Mouse (Mus musculus): Measurements from ENCODE around the gene C2cd4c. TPM values are rescaled to one million over a fixed set of nuclear protein-coding genes. Genes with fewer than 3 reads are reported as not detected.

The C2cd4c gene
- polyA plus RNA-seq, 1 experiment from 2014 or later: 0.11 TPM

GRCm38 (mm10) chr10:79584426-79584825 is 29.4 kb downstream of the C2cd4c start:
- no peaks in the 10 kb centered on the region for H3K4me1 ChIP-seq
- 85% methylated on average over 9 of the region's 9 CpGs for WGBS
- H3K9me3 ChIP-seq (replicated peaks): no peaks in the 10 kb centered on the region
- H3K4me3 ChIP-seq: no peak overlapping the region
- H3K27me3 ChIP-seq (ENCODE audit: low read depth, poor library complexity, severe bottlenecking): no peaks in the 10 kb centered on the region
- DNase-seq (ENCODE audit: low spot score): no peak
- no peaks in the 10 kb centered on the region for H3K36me3 ChIP-seq
- H3K27ac ChIP-seq (replicated peaks): no peak overlapping the region

GRCm38 (mm10) chr10:79584021-79584420 is 29.8 kb downstream of the C2cd4c start:
- no peaks in the 10 kb centered on the region for H3K4me1 ChIP-seq
- H3K27ac ChIP-seq (replicated peaks): no peak overlapping the region
- no peak overlapping the region for H3K4me3 ChIP-seq
- H3K9me3 ChIP-seq (replicated peaks): no peaks in the 10 kb centered on the region
- WGBS: 80% methylated on average over 7 of the region's 7 CpGs
- H3K27me3 ChIP-seq (ENCODE audit: low read depth, poor library complexity, severe bottlenecking): no peaks in the 10 kb centered on the region
- no peak for DNase-seq (ENCODE audit: low spot score)
- H3K36me3 ChIP-seq: no peaks in the 10 kb centered on the region

- Histone ChIP-seq H3K27ac (replicated peaks) (no peak overlapping the region), H3K4me1 (no peaks in the 10 kb centered on the region), H3K4me3 (no peak overlapping the region), H3K36me3 (no peaks in the 10 kb centered on the region), H3K27me3 (ENCODE audit: low read depth, poor library complexity, severe bottlenecking) (no peaks in the 10 kb centered on the region), H3K9me3 (replicated peaks) (no peaks in the 10 kb centered on the region)
- DNase-seq (ENCODE audit: low spot score): no peak
- 91% methylated on average over 8 of the region's 8 CpGs for WGBS
Observed at GRCm38 (mm10) chr10:79581501-79581900, 32.3 kb downstream of the C2cd4c start.

GRCm38 (mm10) chr10:79580811-79581210 is 33.0 kb downstream of the C2cd4c start:
- Histone ChIP-seq H3K27me3 (ENCODE audit: low read depth, poor library complexity, severe bottlenecking) (no peaks in the 10 kb centered on the region), H3K4me3 (no peak overlapping the region)
- peak; percentile 59 for DNase-seq (ENCODE audit: low spot score)

GRCm38 (mm10) chr10:79580356-79580755 is 33.5 kb downstream of the C2cd4c start:
- no peaks in the 10 kb centered on the region for H3K4me1 ChIP-seq
- H3K27ac ChIP-seq (replicated peaks): no peak overlapping the region
- H3K9me3 ChIP-seq (replicated peaks): no peaks in the 10 kb centered on the region
- H3K27me3 ChIP-seq (ENCODE audit: low read depth, poor library complexity, severe bottlenecking): no peaks in the 10 kb centered on the region
- 74% methylated on average over 7 of the region's 7 CpGs for WGBS
- DNase-seq (ENCODE audit: low spot score): no peak
- H3K36me3 ChIP-seq: no peaks in the 10 kb centered on the region
- no peak overlapping the region for H3K4me3 ChIP-seq

More at GRCm38 (mm10) chr10:79580811-79581210, 33.0 kb downstream of the C2cd4c start:
- H3K4me1 ChIP-seq: no peaks in the 10 kb centered on the region
- 34% methylated on average over 6 of the region's 6 CpGs for WGBS
- no peak overlapping the region for H3K27ac ChIP-seq (replicated peaks)
- H3K9me3 ChIP-seq (replicated peaks): no peaks in the 10 kb centered on the region
- no peaks in the 10 kb centered on the region for H3K36me3 ChIP-seq

- DNase-seq (ENCODE audit: low spot score): no peak
- H3K27ac ChIP-seq (replicated peaks): no peak overlapping the region
- H3K9me3 ChIP-seq (replicated peaks): no peaks in the 10 kb centered on the region
- no peaks in the 10 kb centered on the region for H3K27me3 ChIP-seq (ENCODE audit: low read depth, poor library complexity, severe bottlenecking)
- H3K36me3 ChIP-seq: no peaks in the 10 kb centered on the region
- WGBS: 84% methylated on average over 12 of the region's 12 CpGs
- no peaks in the 10 kb centered on the region for H3K4me1 ChIP-seq
- no peak overlapping the region for H3K4me3 ChIP-seq
Observed at GRCm38 (mm10) chr10:79579781-79580180, 34.0 kb downstream of the C2cd4c start.

- Histone ChIP-seq H3K36me3 (no peaks in the 10 kb centered on the region), H3K27ac (replicated peaks) (no peak overlapping the region), H3K27me3 (ENCODE audit: low read depth, poor library complexity, severe bottlenecking) (no peaks in the 10 kb centered on the region), H3K4me3 (no peak overlapping the region), H3K9me3 (replicated peaks) (no peaks in the 10 kb centered on the region), H3K4me1 (no peaks in the 10 kb centered on the region)
- DNase-seq (ENCODE audit: low spot score): no peak
- WGBS: 84% methylated on average over 7 of the region's 7 CpGs
Observed at GRCm38 (mm10) chr10:79578891-79579290, 34.9 kb downstream of the C2cd4c start.

- Histone ChIP-seq H3K4me1 (no peaks in the 10 kb centered on the region), H3K36me3 (no peaks in the 10 kb centered on the region), H3K27ac (replicated peaks) (no peak overlapping the region), H3K4me3 (no peak overlapping the region), H3K27me3 (ENCODE audit: low read depth, poor library complexity, severe bottlenecking) (no peaks in the 10 kb centered on the region), H3K9me3 (replicated peaks) (no peaks in the 10 kb centered on the region)
- WGBS: 78% methylated on average over 9 of the region's 9 CpGs
- no peak for DNase-seq (ENCODE audit: low spot score)
Observed at GRCm38 (mm10) chr10:79578276-79578675, 35.5 kb downstream of the C2cd4c start.

- H3K9me3 ChIP-seq (replicated peaks): no peaks in the 10 kb centered on the region
- no peaks in the 10 kb centered on the region for H3K36me3 ChIP-seq
- DNase-seq (ENCODE audit: low spot score): no peak
- no peak overlapping the region for H3K4me3 ChIP-seq
- H3K4me1 ChIP-seq: no peaks in the 10 kb centered on the region
- no peaks in the 10 kb centered on the region for H3K27me3 ChIP-seq (ENCODE audit: low read depth, poor library complexity, severe bottlenecking)
- WGBS: 71% methylated on average over 4 of the region's 4 CpGs
- H3K27ac ChIP-seq (replicated peaks): no peak overlapping the region
Observed at GRCm38 (mm10) chr10:79577376-79577775, 36.4 kb downstream of the C2cd4c start.

- Histone ChIP-seq H3K4me1 (no peaks in the 10 kb centered on the region), H3K27ac (replicated peaks) (no peak overlapping the region), H3K9me3 (replicated peaks) (no peaks in the 10 kb centered on the region), H3K36me3 (no peaks in the 10 kb centered on the region), H3K27me3 (ENCODE audit: low read depth, poor library complexity, severe bottlenecking) (no peaks in the 10 kb centered on the region), H3K4me3 (no peak overlapping the region)
- no peak for DNase-seq (ENCODE audit: low spot score)
- WGBS: 80% methylated on average over 6 of the region's 6 CpGs
Observed at GRCm38 (mm10) chr10:79575754-79576153, 38.1 kb downstream of the C2cd4c start.

- Histone ChIP-seq H3K36me3 (no peaks in the 10 kb centered on the region), H3K27me3 (ENCODE audit: low read depth, poor library complexity, severe bottlenecking) (no peaks in the 10 kb centered on the region), H3K4me1 (no peaks in the 10 kb centered on the region), H3K9me3 (replicated peaks) (no peaks in the 10 kb centered on the region), H3K4me3 (no peak overlapping the region), H3K27ac (replicated peaks) (no peak overlapping the region)
- WGBS: 90% methylated on average over 6 of the region's 6 CpGs
- DNase-seq (ENCODE audit: low spot score): no peak
Observed at GRCm38 (mm10) chr10:79574796-79575195, 39.0 kb downstream of the C2cd4c start.

GRCm38 (mm10) chr10:79574350-79574749 is 39.5 kb downstream of the C2cd4c start:
- H3K4me1 ChIP-seq: no peaks in the 10 kb centered on the region
- H3K36me3 ChIP-seq: no peaks in the 10 kb centered on the region
- no peak for DNase-seq (ENCODE audit: low spot score)
- no peak overlapping the region for H3K4me3 ChIP-seq
- no peaks in the 10 kb centered on the region for H3K9me3 ChIP-seq (replicated peaks)
- no peak overlapping the region for H3K27ac ChIP-seq (replicated peaks)
- WGBS: 85% methylated on average over 8 of the region's 8 CpGs
- H3K27me3 ChIP-seq (ENCODE audit: low read depth, poor library complexity, severe bottlenecking): no peaks in the 10 kb centered on the region

GRCm38 (mm10) chr10:79573611-79574010 is 40.2 kb downstream of the C2cd4c start:
- no peak for DNase-seq (ENCODE audit: low spot score)
- Histone ChIP-seq H3K4me1 (no peaks in the 10 kb centered on the region), H3K27ac (replicated peaks) (no peak overlapping the region), H3K27me3 (ENCODE audit: low read depth, poor library complexity, severe bottlenecking) (no peaks in the 10 kb centered on the region), H3K9me3 (replicated peaks) (no peaks in the 10 kb centered on the region), H3K4me3 (no peak overlapping the region), H3K36me3 (no peaks in the 10 kb centered on the region)
- 89% methylated on average over 6 of the region's 6 CpGs for WGBS

- Histone ChIP-seq H3K4me3 (no peak overlapping the region), H3K27me3 (ENCODE audit: low read depth, poor library complexity, severe bottlenecking) (no peaks in the 10 kb centered on the region), H3K27ac (replicated peaks) (no peak overlapping the region), H3K9me3 (replicated peaks) (no peaks in the 10 kb centered on the region), H3K36me3 (no peaks in the 10 kb centered on the region), H3K4me1 (no peaks in the 10 kb centered on the region)
- WGBS: 89% methylated on average over 2 of the region's 2 CpGs
- DNase-seq (ENCODE audit: low spot score): no peak
Observed at GRCm38 (mm10) chr10:79571314-79571713, 42.5 kb downstream of the C2cd4c start.
